Mouse (Mus musculus) limb, embryonic 14.5 days (tissue): ENCODE results near the gene Otop2. TPM values are rescaled to one million over a fixed set of nuclear protein-coding genes. Genes with fewer than 3 reads are reported as not detected.

Experiments
- ATAC-seq: fragments of 200-750 bp; cut with Nextera tagmentation; 2 replicates; pipeline ENCODE4 v1.8.0; 2017; ENCODE audit warnings: low read depth, moderate number of reproducible peaks, moderate TSS enrichment; ENCODE audit not compliant: low FRiP score
- DNase-seq: peaks from one replicate; pipeline ENCODE4 v3.0.0-alpha.2; 2015; ENCODE audit warnings: low spot score
- H3K27ac ChIP-seq: fragments of 300-500 bp; sonication (generic); replicated peaks from 2 replicates; pipeline ENCODE4 v1.5.1; 2014; ENCODE audit warnings: low read depth, mild to moderate bottlenecking, low read length, moderate library complexity, mixed read lengths
- H3K27me3 ChIP-seq: fragments of 300-500 bp; sonication (generic); 2 replicates; pipeline ENCODE4 v1.6.1; 2014; ENCODE audit warnings: low read length, mixed read lengths; ENCODE audit not compliant: control insufficient read depth, insufficient read depth
- H3K36me3 ChIP-seq: fragments of 300-500 bp; sonication (generic); 2 replicates; pipeline ENCODE4 v1.6.1; 2014; ENCODE audit warnings: mild to moderate bottlenecking, low read length, moderate library complexity, mixed read lengths; ENCODE audit not compliant: control insufficient read depth, insufficient read depth
- H3K4me1 ChIP-seq: fragments of 300-500 bp; sonication (generic); 2 replicates; pipeline ENCODE4 v1.6.1; 2014; ENCODE audit warnings: antibody characterized with exemption, low read length, mixed read lengths; ENCODE audit not compliant: control insufficient read depth, insufficient read depth
- H3K4me2 ChIP-seq: fragments of 300-500 bp; sonication (generic); replicated peaks from 2 replicates; pipeline ENCODE4 v1.6.1; 2014; ENCODE audit warnings: low read depth, mild to moderate bottlenecking, low read length, moderate library complexity; ENCODE audit not compliant: severe bottlenecking
- H3K4me3 ChIP-seq: fragments of 300-500 bp; sonication (generic); replicated peaks from 2 replicates; pipeline ENCODE4 v1.5.1; 2014; ENCODE audit warnings: low read length
- H3K9ac ChIP-seq: fragments of 300-500 bp; sonication (generic); 2 replicates; pipeline ENCODE4 v1.6.1; 2014; ENCODE audit warnings: mild to moderate bottlenecking, low read depth, low read length, moderate library complexity; ENCODE audit not compliant: severe bottlenecking
- H3K9me3 ChIP-seq: fragments of 300-500 bp; sonication (generic); 2 replicates; pipeline ENCODE4 v1.6.1; 2016; ENCODE audit warnings: low read length; ENCODE audit not compliant: control insufficient read depth
- POLR2A ChIP-seq: fragments of 200-500 bp; IDR thresholded peaks from 2 replicates; pipeline ENCODE4 v1.8.0; 2012; ENCODE audit warnings: inconsistent platforms, mild to moderate bottlenecking, moderate library complexity, borderline replicate concordance; ENCODE audit not compliant: insufficient read depth, insufficient read length; ENCODE audit errors: extremely low read depth
- WGBS: fragments of 180-500 bp; shearing (Covaris S2); extraction: QIAGEN DNeasy Blood & Tissue Kit; methylation state at CpG from one replicate; pipeline ENCODE4 v1.1.7; 2014; 5-methylcytosine and 5-hydroxymethylcytosine counted together
- polyA plus RNA-seq, 2 experiments: library from polyadenylated mRNA; depleted of rRNA in 1 of 2; stranded (reverse) in 1 of 2; unstranded in 1 of 2; fragments of >200 nt; fragmentation: Nextera tagmentation in 1 of 2; extraction: Ambion mirVana in 1 of 2; gene quantifications; 2 replicates each; pipeline versions ENCODE4 v1.2.1 to v1.2.3; 2012 to 2014

Otop2 gene
- polyA plus RNA-seq, 2 experiments, result 0.19 to 0.29 TPM

DNA sequence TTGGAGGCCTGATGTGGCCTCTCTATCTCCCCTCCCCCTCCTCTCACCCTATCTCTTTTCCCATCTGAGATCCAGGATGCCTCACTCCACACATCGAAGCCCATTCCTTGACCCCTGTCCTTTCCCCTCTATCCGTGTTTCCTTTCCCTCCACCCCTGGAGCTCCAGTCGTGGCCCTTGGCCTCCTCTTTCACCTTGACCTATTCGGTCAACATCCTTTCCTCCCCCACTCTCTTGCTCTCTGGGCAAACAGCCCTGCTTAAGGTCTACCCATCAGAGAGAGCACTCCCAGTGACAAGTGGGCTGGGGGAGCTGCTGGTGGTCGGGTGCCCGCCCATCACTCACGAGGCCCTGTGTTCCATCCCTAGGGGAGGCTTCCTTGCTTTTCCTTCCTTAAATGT, 33.2 kb upstream of the Otop2 start:
- no peak for TF ChIP-seq POLR2A
- no peak overlapping the region for H3K27ac ChIP-seq
- H3K4me3 ChIP-seq, result no peak overlapping the region
- no peak overlapping the region for H3K9ac ChIP-seq
- DNase-seq, result no peak
- peaks cover 12% of the 10 kb centered on the region for H3K36me3 ChIP-seq
- H3K27me3 ChIP-seq, result 0 out of 2 replicates have a peak, but pooled peaks cover under 1% of the 10 kb centered on the region
- peaks cover 14% of the 10 kb centered on the region for H3K4me1 ChIP-seq
- H3K9me3 ChIP-seq, result no peaks in the 10 kb centered on the region
- no peak for ATAC-seq
- no peak overlapping the region for H3K4me2 ChIP-seq
- 66% methylated on average over 7 of the region's 7 CpGs for WGBS

DNA sequence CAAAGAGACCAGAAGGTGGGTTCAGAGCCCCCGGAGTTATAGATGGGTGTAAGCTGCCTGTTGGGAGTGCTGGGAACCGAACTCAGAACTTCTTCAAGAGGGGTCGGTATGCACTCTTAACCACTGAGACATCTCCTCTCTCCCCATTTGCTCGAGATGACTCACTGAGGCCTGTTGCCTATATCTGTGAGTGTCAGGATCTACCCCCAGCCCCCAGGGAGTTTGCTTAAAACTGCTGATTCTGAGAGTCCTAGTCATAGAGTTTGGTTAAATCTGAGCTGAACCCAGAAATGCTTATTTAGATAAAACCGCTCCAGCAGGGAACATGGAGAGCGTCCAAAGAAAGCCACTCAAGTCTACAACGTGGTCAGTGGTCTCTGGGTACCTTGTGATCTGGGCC, 32.8 kb upstream of the Otop2 start:
- Histone ChIP-seq H3K4me3 (no peak overlapping the region), H3K9ac (no peak overlapping the region), H3K27me3 (no peaks in the 10 kb centered on the region), H3K9me3 (no peaks in the 10 kb centered on the region), H3K4me1 (peaks cover 14% of the 10 kb centered on the region), H3K4me2 (no peak overlapping the region), H3K27ac (no peak overlapping the region), H3K36me3 (peaks cover 8% of the 10 kb centered on the region)
- 91% methylated on average over 7 of the region's 7 CpGs for WGBS
- ATAC-seq (no peak), DNase-seq (no peak)
- TF ChIP-seq POLR2A, result no peak

DNA sequence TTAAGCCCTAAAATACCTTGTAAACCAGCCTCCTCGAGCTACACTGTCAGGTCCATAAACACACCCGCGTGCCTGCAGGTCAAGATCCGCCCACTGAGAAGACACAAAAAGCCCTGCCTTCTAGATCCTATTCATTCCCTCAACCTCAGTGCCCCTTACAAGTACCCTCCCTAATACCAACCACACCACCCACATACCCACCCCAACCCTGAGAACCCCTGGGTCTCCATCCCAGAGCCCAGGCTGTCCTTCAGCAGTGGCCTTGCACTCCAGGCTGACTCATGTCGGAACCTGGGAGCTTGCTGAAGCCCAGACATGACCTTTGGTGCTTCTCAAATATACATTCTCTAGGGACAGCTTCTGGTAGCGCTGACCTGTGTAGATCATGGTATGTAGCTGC, 32.2 kb upstream of the Otop2 start:
- Histone ChIP-seq H3K4me1 (peaks cover 14% of the 10 kb centered on the region), H3K36me3 (peaks cover 6% of the 10 kb centered on the region; the same call in 1 of the 2 replicates), H3K9me3 (no peaks in the 10 kb centered on the region), H3K4me2 (no peak overlapping the region), H3K9ac (no peak overlapping the region), H3K4me3 (no peak overlapping the region), H3K27me3 (no peaks in the 10 kb centered on the region), H3K27ac (no peak overlapping the region)
- no peak for TF ChIP-seq POLR2A
- ATAC-seq, result no peak
- WGBS, result 87% methylated on average over 6 of the region's 6 CpGs
- no peak for DNase-seq

DNA sequence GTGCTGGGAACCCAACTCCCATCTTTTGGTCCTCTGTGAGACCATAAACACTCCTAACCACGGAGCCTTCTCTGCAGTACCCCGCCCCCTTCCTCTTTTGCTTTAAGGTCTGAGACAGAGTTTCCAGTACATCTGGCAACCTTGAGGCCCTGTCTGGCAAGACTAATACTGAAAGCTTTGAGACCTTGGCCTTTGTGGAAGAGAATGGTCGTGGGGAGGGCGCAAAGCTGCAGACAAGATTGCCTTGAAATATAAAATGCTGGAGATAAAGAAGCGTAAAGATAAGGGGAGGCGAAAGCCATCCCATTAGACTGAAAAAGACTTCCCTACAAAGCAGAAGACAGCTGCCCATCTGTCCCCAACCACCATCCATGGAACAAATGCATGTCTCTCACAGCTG, 31.5 kb upstream of the Otop2 start:
- H3K27me3 ChIP-seq, result no peaks in the 10 kb centered on the region
- H3K36me3 ChIP-seq, result peaks cover 6% of the 10 kb centered on the region; the same call in 1 of the 2 replicates
- H3K4me3 ChIP-seq, result peak overlapping the region; percentile 59; the same call in 1 of the 2 replicates
- no peak for TF ChIP-seq POLR2A
- no peak for ATAC-seq
- WGBS, result 82% methylated on average over 6 of the region's 6 CpGs
- H3K4me2 ChIP-seq, result no peak overlapping the region
- no peak overlapping the region for H3K9ac ChIP-seq
- DNase-seq, result no peak
- H3K4me1 ChIP-seq, result peaks cover 14% of the 10 kb centered on the region
- H3K27ac ChIP-seq, result no peak overlapping the region
- no peaks in the 10 kb centered on the region for H3K9me3 ChIP-seq

DNA sequence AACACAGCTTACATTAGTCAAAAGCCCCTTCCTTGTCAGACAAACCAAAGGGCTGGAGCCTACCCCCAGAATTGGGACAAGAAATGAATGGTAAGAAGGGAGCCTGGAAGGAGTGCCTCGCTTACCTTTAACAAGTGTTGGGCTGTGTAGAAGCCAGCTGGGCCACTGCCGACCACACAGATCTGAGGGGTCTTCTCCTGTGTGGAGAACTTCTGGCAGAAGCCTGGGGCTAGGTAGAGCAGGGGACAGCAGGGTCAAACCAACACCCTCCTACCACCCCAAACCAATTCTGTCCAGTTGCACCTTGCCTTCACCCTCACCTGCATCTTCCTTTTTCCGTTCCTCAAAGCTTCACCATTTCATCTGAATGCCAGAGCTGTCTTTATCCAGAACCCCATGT, 31.0 kb upstream of the Otop2 start:
- H3K4me2 ChIP-seq, result peak overlapping the region; percentile 85
- peak overlapping the region; percentile 59 for H3K4me3 ChIP-seq
- WGBS, result 65% methylated on average over 3 of the region's 3 CpGs
- no peaks in the 10 kb centered on the region for H3K9me3 ChIP-seq
- H3K27ac ChIP-seq, result no peak overlapping the region
- H3K27me3 ChIP-seq, result no peaks in the 10 kb centered on the region
- no peak overlapping the region for H3K9ac ChIP-seq
- TF ChIP-seq POLR2A, result no peak
- peaks cover 6% of the 10 kb centered on the region; the same call in 1 of the 2 replicates for H3K36me3 ChIP-seq
- no peak for ATAC-seq
- peaks cover 14% of the 10 kb centered on the region for H3K4me1 ChIP-seq
- DNase-seq, result no peak
